Mouse (Mus musculus): ENCODE measurements around the gene Msrb3. TPM values are rescaled to one million over a fixed set of nuclear protein-coding genes. Genes with fewer than 3 reads are reported as not detected.
A peak's percentile ranks its signal among the peaks of the same experiment; 100 is the strongest.
"Not testable (repeated sequence)": the region's sequence is repeated elsewhere in the genome, so short reads cannot be mapped to it uniquely, and the experiment has no call there.

Gene Msrb3
- polyA plus RNA-seq, 1 experiment from 2014 or later: 1.2 TPM

DNA sequence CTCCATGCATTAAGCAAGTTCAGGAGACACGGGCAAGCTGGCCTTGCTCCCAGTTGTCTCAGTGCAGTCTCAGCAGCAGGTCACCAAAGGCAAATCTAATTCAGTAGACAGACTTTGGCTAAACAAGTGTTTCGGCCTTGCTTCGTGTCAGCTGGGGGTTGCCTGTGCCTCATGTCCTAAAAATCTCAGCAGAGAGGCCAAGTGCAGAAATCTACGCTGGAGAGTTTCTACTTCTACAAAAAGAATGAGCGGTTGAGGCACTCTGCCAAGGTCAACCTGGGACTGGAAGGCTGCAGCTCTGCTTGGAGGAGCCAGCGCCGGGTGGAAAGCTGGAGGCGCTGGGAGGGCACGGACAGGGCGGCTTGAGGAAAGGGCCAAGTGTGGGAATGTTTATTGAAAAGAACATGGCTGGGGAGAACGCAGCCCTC is 147.6 kb downstream of the Msrb3 start:
- ATAC-seq (ENCODE audit: low FRiP score, low TSS enrichment): no peak
- H3K4me3 ChIP-seq (replicated peaks; ENCODE audit: low read depth, low read length): no peak overlapping the region
- H3K9ac ChIP-seq (replicated peaks; ENCODE audit: low read length): no peak overlapping the region
- no peak overlapping the region for H3K27ac ChIP-seq (replicated peaks; ENCODE audit: low read depth, low read length)
- H3K27me3 ChIP-seq (ENCODE audit: control insufficient read depth, insufficient read depth, low read length): peaks cover 5% of the 10 kb centered on the region; the same call in 1 of the 2 replicates
- no peaks in the 10 kb centered on the region for H3K9me3 ChIP-seq (ENCODE audit: control insufficient read depth, low read length)
- no peak overlapping the region for H3K4me2 ChIP-seq (ENCODE audit: low read length)
- WGBS: 73% methylated on average over 11 of the region's 11 CpGs
- H3K36me3 ChIP-seq (ENCODE audit: control insufficient read depth, insufficient read depth, low read length): no peaks in the 10 kb centered on the region
- DNase-seq: peak; percentile 49
- no peaks in the 10 kb centered on the region for H3K4me1 ChIP-seq (ENCODE audit: control insufficient read depth, insufficient read depth, low read length)

DNA sequence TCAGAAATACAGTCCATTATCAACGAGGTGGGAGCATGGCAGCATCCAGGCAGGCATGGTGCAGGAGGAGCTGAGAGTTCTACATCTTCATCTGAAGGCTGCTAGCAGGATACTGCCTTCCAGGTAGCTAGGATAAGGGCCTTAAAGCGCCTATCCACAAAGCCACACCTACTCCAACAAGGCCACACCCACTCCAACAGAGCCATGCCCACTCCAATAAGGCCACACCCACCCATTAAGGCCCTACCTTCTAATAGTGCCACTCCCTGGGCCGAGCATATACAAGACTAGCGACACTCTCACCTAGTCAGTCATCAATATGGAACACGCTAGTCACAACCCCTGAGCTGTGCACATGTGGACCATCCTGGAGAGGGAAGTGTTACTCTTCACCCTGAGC is 149.3 kb downstream of the Msrb3 start:
- H3K27ac ChIP-seq (replicated peaks; ENCODE audit: low read depth, low read length); H3K4me2 ChIP-seq (ENCODE audit: low read length); H3K4me3 ChIP-seq (replicated peaks; ENCODE audit: low read depth, low read length); H3K9me3 ChIP-seq (ENCODE audit: control insufficient read depth, low read length); DNase-seq; H3K36me3 ChIP-seq (ENCODE audit: control insufficient read depth, insufficient read depth, low read length); ATAC-seq (ENCODE audit: low FRiP score, low TSS enrichment); H3K9ac ChIP-seq (replicated peaks; ENCODE audit: low read length); H3K27me3 ChIP-seq (ENCODE audit: control insufficient read depth, insufficient read depth, low read length); H3K4me1 ChIP-seq (ENCODE audit: control insufficient read depth, insufficient read depth, low read length): not testable (repeated sequence)
- WGBS: 92% methylated on average over 5 of the region's 5 CpGs

DNA sequence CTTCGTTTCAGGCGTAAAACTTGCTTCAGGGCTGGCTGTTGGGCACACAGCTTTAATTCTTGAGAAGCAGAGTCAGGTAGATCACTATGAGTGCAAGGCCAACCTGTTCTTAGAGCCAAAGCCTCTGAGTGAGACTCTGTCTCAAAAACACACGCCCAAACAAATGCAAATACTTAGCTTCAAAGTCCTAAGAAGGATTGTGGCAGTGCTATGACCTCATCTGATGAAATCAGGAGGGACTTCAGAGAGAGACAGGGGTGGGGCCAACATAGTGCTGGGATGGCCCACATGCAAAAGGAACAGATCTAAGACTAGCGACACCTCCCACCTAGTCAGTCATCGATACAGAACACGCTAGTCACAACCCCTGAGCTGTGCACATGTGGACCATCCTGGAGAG is 150.7 kb downstream of the Msrb3 start:
- 87% methylated on average over 6 of the region's 6 CpGs for WGBS
- Histone ChIP-seq H3K4me2 (ENCODE audit: low read length) (no peak overlapping the region), H3K27me3 (ENCODE audit: control insufficient read depth, insufficient read depth, low read length) (peaks cover 14% of the 10 kb centered on the region; the same call in 1 of the 2 replicates), H3K36me3 (ENCODE audit: control insufficient read depth, insufficient read depth, low read length) (no peaks in the 10 kb centered on the region), H3K9me3 (ENCODE audit: control insufficient read depth, low read length) (no peaks in the 10 kb centered on the region), H3K4me3 (replicated peaks; ENCODE audit: low read depth, low read length) (no peak overlapping the region), H3K4me1 (ENCODE audit: control insufficient read depth, insufficient read depth, low read length) (no peaks in the 10 kb centered on the region), H3K27ac (replicated peaks; ENCODE audit: low read depth, low read length) (no peak overlapping the region), H3K9ac (replicated peaks; ENCODE audit: low read length) (no peak overlapping the region)
- ATAC-seq (ENCODE audit: low FRiP score, low TSS enrichment): no peak
- no peak for DNase-seq

DNA sequence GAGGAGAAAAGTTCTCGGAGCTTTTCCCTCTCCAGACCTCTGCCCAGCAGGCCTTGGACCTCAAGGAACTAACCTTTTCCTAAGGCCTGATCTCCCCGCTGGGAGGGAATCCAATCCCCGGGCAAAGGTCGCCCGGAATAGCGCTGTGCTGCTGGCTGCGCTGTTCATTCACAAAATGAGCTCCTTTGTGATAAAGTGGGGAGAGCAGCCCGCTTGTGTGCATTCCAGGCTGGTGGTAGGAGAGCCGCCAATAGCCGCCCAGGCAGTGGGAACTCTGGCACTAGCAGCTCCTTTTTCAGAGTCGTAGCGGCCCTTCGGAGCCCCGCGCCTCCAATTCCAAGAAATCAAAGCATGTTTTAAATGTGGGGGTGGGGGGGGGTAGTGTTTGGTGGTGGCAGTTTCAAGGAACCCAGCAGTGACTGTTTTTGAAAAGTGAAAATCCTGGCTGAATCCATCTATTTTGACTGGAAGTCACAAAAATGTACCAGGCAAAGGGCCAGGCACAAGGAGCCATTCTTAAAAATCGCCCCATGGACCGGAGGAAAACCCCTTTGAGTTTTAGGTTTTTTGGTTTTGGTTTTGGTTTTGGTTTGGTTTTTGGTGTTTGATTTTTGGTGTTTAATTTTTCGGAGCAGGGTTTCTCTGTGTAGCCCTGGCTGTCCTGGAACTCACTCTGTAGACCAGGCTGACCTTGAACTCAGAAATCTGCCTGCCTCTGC is 153.6 kb downstream of the Msrb3 start:
- WGBS: 4% methylated on average over 18 of the region's 18 CpGs

DNA sequence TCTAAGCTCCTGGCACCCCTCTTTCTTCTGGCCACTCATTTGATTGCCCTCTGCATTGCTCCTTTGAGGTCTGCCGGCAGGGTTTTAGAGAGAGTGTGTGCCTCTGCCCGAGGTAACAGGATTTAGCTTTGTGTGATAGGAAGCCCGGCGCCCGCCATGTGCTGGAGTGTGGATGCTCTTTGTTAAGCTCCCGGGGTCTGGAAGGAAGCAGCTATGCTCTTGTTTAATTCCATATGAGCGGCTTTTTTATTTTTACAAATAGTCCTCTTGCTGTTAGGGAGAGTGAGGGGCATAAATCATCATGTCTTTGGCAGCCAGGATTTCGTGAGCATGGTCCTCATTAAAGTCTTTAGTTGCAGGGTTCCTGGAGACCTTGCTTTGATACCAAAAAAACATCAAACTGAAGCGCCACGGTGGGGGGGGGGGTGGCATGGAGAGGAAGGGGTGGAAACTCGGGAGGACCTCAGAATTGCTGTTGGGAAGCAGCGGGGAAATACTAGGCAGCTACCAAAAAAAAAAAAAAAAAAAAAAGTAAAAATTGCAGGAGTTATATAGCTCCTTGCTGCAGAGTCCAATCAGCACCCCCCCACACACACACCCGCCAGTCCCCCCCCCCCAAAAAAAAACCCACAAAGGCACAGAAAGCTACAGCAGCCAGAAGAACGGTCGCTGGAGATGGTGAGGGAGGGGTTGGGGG is 154.3 kb downstream of the Msrb3 start:
- Histone ChIP-seq H3K4me2 (ENCODE audit: low read length) (peak overlapping the region; percentile 60), H3K4me1 (ENCODE audit: control insufficient read depth, insufficient read depth, low read length) (no peaks in the 10 kb centered on the region), H3K36me3 (ENCODE audit: control insufficient read depth, insufficient read depth, low read length) (no peaks in the 10 kb centered on the region), H3K9ac (replicated peaks; ENCODE audit: low read length) (peak overlapping the region; percentile 18), H3K9me3 (ENCODE audit: control insufficient read depth, low read length) (no peaks in the 10 kb centered on the region), H3K27me3 (ENCODE audit: control insufficient read depth, insufficient read depth, low read length) (peaks cover 14% of the 10 kb centered on the region; the same call in 1 of the 2 replicates), H3K27ac (replicated peaks; ENCODE audit: low read depth, low read length) (0 out of 2 replicates have a peak overlapping the region, but pooled peaks have one; percentile 10), H3K4me3 (replicated peaks; ENCODE audit: low read depth, low read length) (peak overlapping the region; percentile 28)
- ATAC-seq (ENCODE audit: low FRiP score, low TSS enrichment) (peak; percentile 37; the same call in 1 of the 2 replicates), DNase-seq (peak; percentile 77)
- WGBS: under 1% methylated on average over 15 of the region's 15 CpGs

More for the DNA sequence above, 153.6 kb downstream of the Msrb3 start:
- ATAC-seq (ENCODE audit: low FRiP score, low TSS enrichment) (peak; percentile 70; the same call in 1 of the 2 replicates), DNase-seq (peak; percentile 84)
- Histone ChIP-seq H3K4me1 (ENCODE audit: control insufficient read depth, insufficient read depth, low read length) (no peaks in the 10 kb centered on the region), H3K36me3 (ENCODE audit: control insufficient read depth, insufficient read depth, low read length) (no peaks in the 10 kb centered on the region), H3K4me2 (ENCODE audit: low read length) (peak overlapping the region; percentile 60), H3K9me3 (ENCODE audit: control insufficient read depth, low read length) (no peaks in the 10 kb centered on the region), H3K27me3 (ENCODE audit: control insufficient read depth, insufficient read depth, low read length) (peaks cover 14% of the 10 kb centered on the region; the same call in 1 of the 2 replicates), H3K9ac (replicated peaks; ENCODE audit: low read length) (peak overlapping the region; percentile 18), H3K4me3 (replicated peaks; ENCODE audit: low read depth, low read length) (peak overlapping the region; percentile 28), H3K27ac (replicated peaks; ENCODE audit: low read depth, low read length) (no peak overlapping the region)

DNA sequence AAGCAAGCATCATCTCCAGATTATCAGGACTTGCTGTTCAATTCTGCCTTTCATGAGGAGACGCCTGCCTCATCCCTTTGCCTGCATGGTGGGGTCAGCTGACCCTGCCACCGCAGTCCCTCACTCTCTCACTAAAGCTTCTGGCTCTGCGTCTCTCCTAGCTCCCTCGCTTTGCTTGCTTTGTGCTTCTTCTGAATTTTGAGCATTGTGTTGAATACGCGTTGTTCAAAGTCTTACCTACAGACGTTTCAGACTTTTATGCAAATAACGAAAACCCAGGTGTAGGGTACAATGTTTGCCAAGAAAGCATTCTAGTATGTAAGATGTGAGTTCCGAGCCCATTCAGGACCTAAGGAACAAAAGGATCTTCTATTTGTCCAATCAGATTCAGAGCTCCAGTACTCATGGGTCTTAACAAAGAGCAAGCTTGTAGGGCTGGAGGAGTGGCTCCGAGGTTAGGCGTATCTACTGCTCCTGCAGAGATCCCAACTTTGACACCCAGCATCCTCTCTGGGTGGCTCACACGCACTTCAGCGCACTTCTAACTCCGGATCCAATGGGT is 162.3 kb downstream of the Msrb3 start:
- WGBS: 9% methylated on average over 14 of the region's 14 CpGs
- no peaks in the 10 kb centered on the region for H3K36me3 ChIP-seq (ENCODE audit: control insufficient read depth, insufficient read depth, low read length)
- no peak overlapping the region for H3K27ac ChIP-seq (replicated peaks; ENCODE audit: low read depth, low read length)
- H3K4me1 ChIP-seq (ENCODE audit: control insufficient read depth, insufficient read depth, low read length): peaks cover 14% of the 10 kb centered on the region
- 0 out of 2 replicates have a peak overlapping the region, but pooled peaks have one; percentile 9 for H3K9ac ChIP-seq (replicated peaks; ENCODE audit: low read length)
- DNase-seq (peak; percentile 45), ATAC-seq (ENCODE audit: low FRiP score, low TSS enrichment) (no peak)
- no peaks in the 10 kb centered on the region for H3K27me3 ChIP-seq (ENCODE audit: control insufficient read depth, insufficient read depth, low read length)
- H3K4me2 ChIP-seq (ENCODE audit: low read length): peak overlapping the region; percentile 61
- peak overlapping the region; percentile 31; the same call in 1 of the 2 replicates for H3K4me3 ChIP-seq (replicated peaks; ENCODE audit: low read depth, low read length)
- H3K9me3 ChIP-seq (ENCODE audit: control insufficient read depth, low read length): no peaks in the 10 kb centered on the region

- Histone ChIP-seq H3K27me3 (ENCODE audit: control insufficient read depth, insufficient read depth, low read length) (no peaks in the 10 kb centered on the region), H3K9ac (replicated peaks; ENCODE audit: low read length) (0 out of 2 replicates have a peak overlapping the region, but pooled peaks have one; percentile 9), H3K27ac (replicated peaks; ENCODE audit: low read depth, low read length) (no peak overlapping the region), H3K4me2 (ENCODE audit: low read length) (peak overlapping the region; percentile 61), H3K9me3 (ENCODE audit: control insufficient read depth, low read length) (no peaks in the 10 kb centered on the region), H3K4me1 (ENCODE audit: control insufficient read depth, insufficient read depth, low read length) (peaks cover 14% of the 10 kb centered on the region), H3K4me3 (replicated peaks; ENCODE audit: low read depth, low read length) (peak overlapping the region; percentile 31), H3K36me3 (ENCODE audit: control insufficient read depth, insufficient read depth, low read length) (no peaks in the 10 kb centered on the region)
- DNase-seq: peak; percentile 50
- ATAC-seq (ENCODE audit: low FRiP score, low TSS enrichment): no peak
- 3% methylated on average over 25 of the region's 25 CpGs for WGBS
These were observed 163.0 kb downstream of the Msrb3 start for GRCm38 (mm10) chr10:120735722-120736507.

GRCm38 (mm10) chr10:120734364-120734763 is 164.5 kb downstream of the Msrb3 start:
- Histone ChIP-seq H3K9ac (replicated peaks; ENCODE audit: low read length) (no peak overlapping the region), H3K4me1 (ENCODE audit: control insufficient read depth, insufficient read depth, low read length) (peaks cover 14% of the 10 kb centered on the region), H3K4me3 (replicated peaks; ENCODE audit: low read depth, low read length) (no peak overlapping the region), H3K36me3 (ENCODE audit: control insufficient read depth, insufficient read depth, low read length) (no peaks in the 10 kb centered on the region), H3K27me3 (ENCODE audit: control insufficient read depth, insufficient read depth, low read length) (no peaks in the 10 kb centered on the region), H3K27ac (replicated peaks; ENCODE audit: low read depth, low read length) (no peak overlapping the region), H3K9me3 (ENCODE audit: control insufficient read depth, low read length) (no peaks in the 10 kb centered on the region), H3K4me2 (ENCODE audit: low read length) (no peak overlapping the region)
- 98% methylated on average over 2 of the region's 2 CpGs for WGBS
- DNase-seq: no peak
- no peak for ATAC-seq (ENCODE audit: low FRiP score, low TSS enrichment)
